Mouse (Mus musculus) C2C12 (cell line): ENCODE results near the gene Ankrd27. TPM values are rescaled to one million over a fixed set of nuclear protein-coding genes. Genes with fewer than 3 reads are reported as not detected.
A peak's percentile ranks its signal among the peaks of the same experiment; 100 is the strongest.

Experiments
- H3K27me3 ChIP-seq: one replicate; pipeline ENCODE4 v1.6.1; 2011; ENCODE audit not compliant: control insufficient read depth, insufficient read depth, insufficient read length
- H3K36me3 ChIP-seq: one replicate; pipeline ENCODE4 v1.6.1; 2011; ENCODE audit not compliant: control insufficient read depth, insufficient read depth
- H3K4me3 ChIP-seq: one replicate; pipeline ENCODE4 v1.5.1; 2011; ENCODE audit warnings: mild to moderate bottlenecking, control low read depth; ENCODE audit not compliant: poor library complexity, insufficient read depth, severe bottlenecking
- H3K79me2 ChIP-seq: one replicate; pipeline ENCODE4 v1.6.1; 2011; ENCODE audit not compliant: control insufficient read depth, insufficient read depth
- H3K79me3 ChIP-seq: one replicate; pipeline ENCODE4 v1.6.1; 2011; ENCODE audit warnings: low read depth, control low read depth
- H3ac ChIP-seq: one replicate; pipeline ENCODE3; 2011; ENCODE audit warnings: low read depth; ENCODE audit not compliant: control insufficient read depth, insufficient read length
- CEBPB ChIP-seq: IDR thresholded peaks from one replicate; pipeline ENCODE4 v1.6.1; 2011; ENCODE audit warnings: low read depth, mild to moderate bottlenecking, control low read depth, moderate library complexity
- CTCF ChIP-seq: IDR thresholded peaks from one replicate; pipeline ENCODE4 v1.5.1; 2011; ENCODE audit not compliant: control insufficient read depth, insufficient read depth, insufficient read length
- FOSL1 ChIP-seq: IDR thresholded peaks from one replicate; pipeline ENCODE4 v1.8.0; 2011; ENCODE audit warnings: mild to moderate bottlenecking, low read length; ENCODE audit not compliant: poor library complexity, insufficient read depth, severe bottlenecking
- MAX ChIP-seq: IDR thresholded peaks from one replicate; pipeline ENCODE4 v1.6.1; 2011; ENCODE audit warnings: mild to moderate bottlenecking, control low read depth
- MYOD1 ChIP-seq: IDR thresholded peaks from one replicate; pipeline ENCODE4 v1.6.1; 2011; ENCODE audit warnings: low read depth; ENCODE audit not compliant: control insufficient read depth, insufficient read length
- MYOG ChIP-seq: IDR thresholded peaks from one replicate; pipeline ENCODE4 v1.6.1; 2011; ENCODE audit not compliant: control insufficient read depth, insufficient read length; ENCODE audit errors: extremely low read depth
- USF1 ChIP-seq: IDR thresholded peaks from one replicate; pipeline ENCODE4 v1.6.1; 2011; ENCODE audit warnings: low read depth, mild to moderate bottlenecking, control low read depth, moderate library complexity
- long read RNA-seq, 2 experiments: library from polyadenylated mRNA; unstranded; transcript quantifications; one replicate each; pipeline ENCODE4 v2.0.0; 2019 to 2020
- polyA plus RNA-seq: library from polyadenylated mRNA; unstranded; fragments of >200 nt; fragmentation: generic; extraction: Trizol; gene quantifications from one replicate; pipeline ENCODE4 v1.2.1, GENCODE M21; 2012; ENCODE audit warnings: missing spikeins

The Ankrd27 gene
- polyA plus RNA-seq: 19.5 TPM
- long read RNA-seq, experiment 1, full-length matches to known transcripts: 10 of 13 reads
- long read RNA-seq, experiment 1, partial matches to known transcripts: 1 of 13 reads
- long read RNA-seq, experiment 1, other reads (novel, unspliced or antisense): 2 of 13 reads
- long read RNA-seq, experiment 2, full-length matches to known transcripts: 144 of 239 reads
- long read RNA-seq, experiment 2, partial matches to known transcripts: 15 of 239 reads
- long read RNA-seq, experiment 2, other reads (novel, unspliced or antisense): 80 of 239 reads

DNA sequence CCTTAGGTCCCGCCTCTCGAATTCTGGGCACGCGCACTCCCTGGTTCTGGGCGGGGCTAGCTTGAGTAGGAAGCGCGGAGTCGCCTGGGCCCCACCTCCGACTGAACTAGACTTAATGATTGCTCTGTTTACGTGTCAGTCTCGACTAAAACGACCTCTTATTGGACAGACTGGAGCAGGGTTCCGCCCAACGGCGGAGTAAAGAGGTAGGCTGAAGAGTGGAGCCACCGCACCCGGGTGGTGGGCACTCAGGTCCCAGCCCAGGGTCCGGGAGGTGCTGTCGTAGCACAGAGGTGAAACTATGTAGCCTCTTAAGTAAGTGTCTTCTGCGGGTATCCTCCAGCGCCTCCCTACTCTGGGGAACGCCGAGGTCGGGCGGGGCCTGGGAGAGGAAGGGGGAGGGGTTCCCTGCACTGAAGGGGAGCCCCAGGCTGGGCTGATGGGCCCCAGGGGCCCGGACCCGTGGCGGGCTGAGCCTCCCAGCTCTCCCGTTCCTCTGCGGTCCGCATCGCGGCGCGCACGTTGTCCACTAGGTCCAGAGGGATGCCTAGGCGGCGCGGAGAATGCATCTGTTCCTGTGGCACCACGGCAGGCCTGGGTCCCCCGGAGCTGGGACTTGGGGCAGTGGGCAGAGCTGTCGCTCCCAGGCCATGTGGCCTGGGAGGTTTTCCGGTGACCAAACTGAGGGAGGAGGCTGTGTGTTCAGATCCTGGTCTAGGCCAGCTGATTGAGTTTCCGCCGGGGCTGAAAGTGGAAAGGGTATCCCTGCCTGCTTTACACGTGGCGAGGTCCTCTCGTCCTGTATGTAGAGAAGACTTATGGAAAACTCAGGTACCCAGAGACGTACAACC is at the start of gene Ankrd27:
Gene Ankrd27 (plus strand): TSS at position 190 of the 851 bp plus-strand sequence.
- TF ChIP-seq USF1: no peak
- no peak for TF ChIP-seq FOSL1
- TF ChIP-seq CEBPB: no peak
- TF ChIP-seq MAX: no peak
- TF ChIP-seq MYOD1: no peak
- peak within 1 kb of the TSS; percentile 63 for H3ac ChIP-seq
- peak within 1 kb of the TSS; percentile 60 for H3K4me3 ChIP-seq
- H3K27me3 ChIP-seq: peaks cover 17% of the 10 kb centered on the region
- peaks cover 7% of the 10 kb centered on the region for H3K79me3 ChIP-seq
- no peaks in the 10 kb centered on the region for H3K36me3 ChIP-seq
- H3K79me2 ChIP-seq: peaks cover 29% of the 10 kb centered on the region

DNA sequence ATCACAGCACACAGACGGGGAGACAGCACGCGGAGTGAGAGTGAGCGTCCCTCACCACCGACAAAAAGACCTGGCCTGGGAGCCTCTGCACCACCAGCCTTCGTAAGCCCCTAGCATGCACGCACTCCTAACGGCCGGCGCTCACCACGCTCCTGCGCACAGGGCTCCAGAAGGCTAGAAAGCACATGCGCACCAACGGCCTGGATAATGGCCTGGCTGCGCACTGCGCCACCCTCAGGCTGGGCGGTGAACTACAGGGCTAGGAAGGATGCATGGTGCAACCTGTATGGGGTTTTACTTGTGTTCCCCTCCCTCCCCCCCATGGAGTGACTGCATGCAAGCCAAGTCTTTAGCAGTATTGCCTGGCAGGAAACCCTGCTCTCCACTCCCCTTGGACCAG is 48.5 kb upstream of the Ankrd27 start, which contains the start of gene Tdrd12:
Gene Tdrd12 (minus strand): TSS at position 184 of the 400 bp plus-strand sequence.
- H3K79me3 ChIP-seq: no peaks in the 10 kb centered on the region
- H3K79me2 ChIP-seq: no peaks in the 10 kb centered on the region
- H3K4me3 ChIP-seq: no peak within 1 kb of the TSS
- TF ChIP-seq MYOD1 (no peak), FOSL1 (no peak), MAX (no peak), USF1 (no peak), MYOG (no peak), CEBPB (no peak), CTCF (no peak)
- no peak within 1 kb of the TSS for H3ac ChIP-seq
- H3K27me3 ChIP-seq: no peaks in the 10 kb centered on the region
- H3K36me3 ChIP-seq: no peaks in the 10 kb centered on the region

DNA sequence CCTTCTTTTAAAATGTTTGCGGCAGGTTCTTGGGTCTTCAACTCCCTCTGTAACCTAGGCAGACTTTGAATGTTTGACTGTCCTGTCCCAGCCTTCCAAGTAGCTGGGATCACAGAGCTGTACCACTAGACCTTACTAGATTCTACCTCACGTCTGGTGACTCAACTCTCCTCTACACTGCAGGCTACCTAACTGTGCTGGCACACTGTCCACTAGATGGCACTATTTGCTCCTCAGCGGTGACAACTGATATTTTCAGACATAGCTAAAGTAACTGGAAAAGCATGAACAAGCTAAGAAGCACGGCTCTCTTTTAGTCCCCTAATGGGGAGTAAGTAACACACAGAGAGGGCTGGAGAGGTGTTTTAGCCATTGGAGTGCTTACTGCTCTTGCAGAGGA is 40.2 kb upstream of the Ankrd27 start:
- H3ac ChIP-seq: no peak overlapping the region
- H3K36me3 ChIP-seq: peaks cover 16% of the 10 kb centered on the region
- H3K4me3 ChIP-seq: no peak overlapping the region
- no peaks in the 10 kb centered on the region for H3K79me3 ChIP-seq
- H3K27me3 ChIP-seq: no peaks in the 10 kb centered on the region
- H3K79me2 ChIP-seq: no peaks in the 10 kb centered on the region
- TF ChIP-seq CTCF (peak; percentile 61), USF1 (no peak)

DNA sequence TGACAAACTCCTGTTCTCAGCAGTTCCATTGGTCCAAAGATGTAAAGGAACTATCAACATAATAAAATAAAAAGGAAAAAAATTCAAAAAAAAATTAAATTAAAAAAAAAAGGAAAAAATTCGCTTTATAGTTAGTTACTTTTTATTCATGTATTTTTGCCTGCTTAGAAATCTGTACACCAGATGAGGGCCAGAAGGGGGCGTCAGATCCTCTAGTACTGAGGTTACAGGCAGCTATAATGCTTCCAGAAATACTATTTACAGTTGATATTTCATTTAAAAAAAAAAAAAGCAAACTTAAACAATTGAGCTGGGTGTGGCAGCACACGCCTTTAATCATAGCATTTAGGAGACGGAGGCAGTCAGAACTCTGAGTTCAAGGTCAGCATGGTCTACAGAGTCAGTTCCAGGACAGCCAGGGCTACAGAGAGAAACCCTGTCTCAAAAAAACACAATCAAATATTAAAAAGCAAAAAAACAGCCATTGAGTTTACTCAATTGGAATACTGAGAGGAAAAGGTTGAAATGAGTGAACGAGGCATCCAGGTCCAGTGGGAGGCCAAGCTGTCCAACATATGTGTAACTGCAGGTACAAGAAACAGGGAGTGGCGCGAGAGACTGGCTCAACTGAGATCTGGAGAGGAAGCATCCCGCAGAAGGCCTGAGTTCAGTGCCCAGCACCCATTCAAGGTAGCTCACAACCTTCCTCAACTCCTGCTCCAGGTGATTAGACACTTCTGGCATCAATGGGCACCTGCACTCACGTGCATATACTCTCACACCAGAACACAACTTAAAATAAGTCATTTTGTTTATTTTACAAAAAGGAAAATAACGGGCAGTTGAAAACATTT is 32.1 kb upstream of the Ankrd27 start:
- TF ChIP-seq MYOG: no peak
- TF ChIP-seq FOSL1: no peak
- no peak for TF ChIP-seq CTCF
- TF ChIP-seq MYOD1: no peak
- TF ChIP-seq USF1: no peak
- no peak for TF ChIP-seq MAX
- no peak for TF ChIP-seq CEBPB
- peak overlapping the region; percentile 40 for H3ac ChIP-seq
- peaks cover 3% of the 10 kb centered on the region for H3K79me3 ChIP-seq
- no peaks in the 10 kb centered on the region for H3K79me2 ChIP-seq
- peaks cover 18% of the 10 kb centered on the region for H3K36me3 ChIP-seq
- H3K4me3 ChIP-seq: peak overlapping the region; percentile 56
- H3K27me3 ChIP-seq: no peaks in the 10 kb centered on the region

DNA sequence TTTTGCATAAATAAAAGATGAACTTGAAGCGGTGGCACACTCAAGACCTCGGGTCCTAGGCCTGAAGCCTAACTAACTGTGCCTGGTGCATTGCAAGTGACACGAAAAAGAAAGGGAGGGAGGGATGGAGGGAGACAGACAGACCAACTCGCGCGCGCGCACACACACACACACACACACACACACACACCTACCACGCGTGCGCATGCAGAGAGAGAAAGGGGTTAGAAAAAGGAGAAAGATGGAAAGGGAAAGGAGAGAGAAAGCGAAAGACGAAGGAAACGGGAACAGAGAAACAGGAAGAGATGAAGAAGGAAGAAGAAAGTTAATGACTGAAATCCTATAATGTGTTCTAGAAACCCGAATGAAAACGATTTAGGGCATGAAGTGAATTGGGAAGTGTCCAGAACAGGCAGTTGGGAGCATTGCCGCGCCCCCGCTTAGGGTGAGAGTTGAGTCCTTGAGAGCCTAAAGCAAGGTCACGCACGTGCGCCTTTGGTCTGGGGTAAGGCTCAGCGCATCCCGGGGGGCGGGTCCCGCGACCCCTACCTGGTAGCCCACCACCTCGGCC is 31.4 kb upstream of the Ankrd27 start:
- no peaks in the 10 kb centered on the region for H3K27me3 ChIP-seq
- TF ChIP-seq MYOD1 (no peak), CEBPB (no peak), CTCF (no peak), MAX (no peak), USF1 (no peak), FOSL1 (no peak), MYOG (no peak)
- H3K4me3 ChIP-seq: peak overlapping the region; percentile 56
- no peaks in the 10 kb centered on the region for H3K79me2 ChIP-seq
- H3K79me3 ChIP-seq: peaks cover 3% of the 10 kb centered on the region
- H3K36me3 ChIP-seq: peaks cover 17% of the 10 kb centered on the region
- H3ac ChIP-seq: peak overlapping the region; percentile 59
